ENCODE assay signal across 12 mouse cellular contexts in genomic region chr12:5187773-5188333, GRCm38 (mm10).
DNase-seq lines count a peak whose midpoint lies in the region; ATAC-seq lines count a peak whose summit lies in the region.
"Had no signal": no experiment of that assay in that cellular context is flagged by ENCODE, and none has a peak within 500 bp of the region (broad histone marks: within the 10 kb centered on the region; RNA-seq: fewer than 3 reads in every experiment).

No protein-coding gene starts in this region.

- peaks cover 48% of the 10 kb centered on the region for H3K4me1 ChIP-seq in forebrain, embryonic 10.5 days
- H3K4me1 ChIP-seq in forebrain, embryonic 15.5 days = peaks cover 38% of the 10 kb centered on the region
- H3K4me1 ChIP-seq in heart, embryonic 11.5 days (ENCODE audit: control insufficient read depth, insufficient read depth, low read length) = peaks cover 37% of the 10 kb centered on the region
- peaks cover 51% of the 10 kb centered on the region for H3K4me1 ChIP-seq in midbrain, embryonic 10.5 days
- peaks cover 56% of the 10 kb centered on the region for H3K4me1 ChIP-seq in midbrain, embryonic 13.5 days (replicated peaks)

- H3K27me3 ChIP-seq in forebrain, embryonic 10.5 days (ENCODE audit: poor library complexity, severe bottlenecking) = 0 out of 2 replicates have a peak, but pooled peaks cover 4% of the 10 kb centered on the region
- no peaks in the 10 kb centered on the region for H3K27me3 ChIP-seq in forebrain, embryonic 15.5 days
- no peaks in the 10 kb centered on the region for H3K27me3 ChIP-seq in heart, embryonic 11.5 days (ENCODE audit: control insufficient read depth, insufficient read depth, low read length)
- no peaks in the 10 kb centered on the region for H3K27me3 ChIP-seq in midbrain, embryonic 10.5 days (ENCODE audit: low read depth, poor library complexity, severe bottlenecking)
- no peaks in the 10 kb centered on the region for H3K27me3 ChIP-seq in midbrain, embryonic 13.5 days
- H3K27me3 ChIP-seq: liver, embryonic 13.5 days; neural tube, embryonic 13.5 days had no signal

- H3K27ac ChIP-seq in forebrain, embryonic 10.5 days = 0 out of 2 replicates have a peak overlapping the region, but pooled peaks have one; percentile 65
- H3K27ac ChIP-seq in forebrain, embryonic 15.5 days (replicated peaks) = no peak overlapping the region
- H3K27ac ChIP-seq in heart, embryonic 11.5 days (ENCODE audit: low read depth, low read length) = peak overlapping the region; percentile 80
- H3K27ac ChIP-seq in midbrain, embryonic 10.5 days (replicated peaks) = peak overlapping the region; percentile 55
- H3K27ac ChIP-seq in midbrain, embryonic 13.5 days = no peak overlapping the region
- H3K27ac ChIP-seq: liver, embryonic 13.5 days had no signal

- no peak for DNase-seq in forebrain, embryonic 10.5 days (ENCODE audit: extremely low spot score, low spot score)
- no peak for DNase-seq in heart, adult 8-10 months (ENCODE audit: low spot score)
- no peak for DNase-seq in midbrain, embryonic 10.5 days (ENCODE audit: low spot score)
- DNase-seq in skeletal muscle tissue, adult 2 months (ENCODE audit: low read depth, low spot score) = peak; percentile 71
- DNase-seq in left cerebral cortex, adult 11 months (ENCODE audit: low spot score) = no peak
- DNase-seq: kidney, adult 9 months; liver, embryonic 13.5 days; right cerebral cortex, postnatal 25 days had no signal

- H3K4me3 ChIP-seq in forebrain, embryonic 10.5 days = no peak overlapping the region
- no peak overlapping the region for H3K4me3 ChIP-seq in forebrain, embryonic 15.5 days
- H3K4me3 ChIP-seq in heart, embryonic 11.5 days (ENCODE audit: low read depth, low read length) = no peak overlapping the region
- no peak overlapping the region for H3K4me3 ChIP-seq in midbrain, embryonic 10.5 days
- H3K4me3 ChIP-seq in midbrain, embryonic 13.5 days (replicated peaks) = no peak overlapping the region
- H3K4me3 ChIP-seq: liver, embryonic 13.5 days; neural tube, embryonic 13.5 days had no signal

- no peak overlapping the region for H3K4me2 ChIP-seq in forebrain, embryonic 15.5 days (replicated peaks)
- H3K4me2 ChIP-seq in heart, embryonic 11.5 days = no peak overlapping the region
- H3K4me2 ChIP-seq in midbrain, embryonic 13.5 days (replicated peaks) = no peak overlapping the region
- H3K4me2 ChIP-seq: liver, embryonic 13.5 days; neural tube, embryonic 13.5 days had no signal

- no peak for ATAC-seq in forebrain, embryonic 15.5 days (replicated peaks)
- ATAC-seq in heart, embryonic 11.5 days (replicated peaks; ENCODE audit: insufficient number of reproducible peaks, low FRiP score, low TSS enrichment) = no peak; the same call in 1 of the 2 replicates
- no peak for ATAC-seq in midbrain, embryonic 13.5 days

- no peaks in the 10 kb centered on the region for H3K36me3 ChIP-seq in forebrain, embryonic 10.5 days (replicated peaks)
- H3K36me3 ChIP-seq in forebrain, embryonic 15.5 days = no peaks in the 10 kb centered on the region
- H3K36me3 ChIP-seq in heart, embryonic 11.5 days (ENCODE audit: control insufficient read depth, insufficient read depth, low read length) = no peaks in the 10 kb centered on the region
- H3K36me3 ChIP-seq in midbrain, embryonic 10.5 days = no peaks in the 10 kb centered on the region
- H3K36me3 ChIP-seq in midbrain, embryonic 13.5 days = no peaks in the 10 kb centered on the region
- H3K36me3 ChIP-seq: liver, embryonic 13.5 days; neural tube, embryonic 13.5 days had no signal

- H3K9me3 ChIP-seq in forebrain, embryonic 10.5 days = no peaks in the 10 kb centered on the region
- no peaks in the 10 kb centered on the region for H3K9me3 ChIP-seq in forebrain, embryonic 15.5 days
- H3K9me3 ChIP-seq in heart, embryonic 11.5 days (replicated peaks; ENCODE audit: control insufficient read depth, low read length) = no peaks in the 10 kb centered on the region
- H3K9me3 ChIP-seq in midbrain, embryonic 10.5 days (replicated peaks) = no peaks in the 10 kb centered on the region
- H3K9me3 ChIP-seq in midbrain, embryonic 13.5 days = no peaks in the 10 kb centered on the region
- H3K9me3 ChIP-seq: liver, embryonic 13.5 days; neural tube, embryonic 13.5 days had no signal

- WGBS in forebrain, embryonic 10.5 days = 92% methylated on average over 2 of the region's 2 CpGs
- WGBS in forebrain, embryonic 15.5 days = 85% methylated on average over 2 of the region's 2 CpGs
- 73% methylated on average over 2 of the region's 2 CpGs for WGBS in heart, embryonic 11.5 days (ENCODE audit: insufficient replicate concordance)
- 88% methylated on average over 2 of the region's 2 CpGs for WGBS in midbrain, embryonic 10.5 days
- 91% methylated on average over 2 of the region's 2 CpGs for WGBS in midbrain, embryonic 13.5 days

- no peak overlapping the region for H3K9ac ChIP-seq in forebrain, embryonic 15.5 days (replicated peaks)
- H3K9ac ChIP-seq in heart, embryonic 11.5 days (ENCODE audit: low read depth, low read length) = no peak overlapping the region
- H3K9ac ChIP-seq in midbrain, embryonic 13.5 days (replicated peaks) = no peak overlapping the region
- H3K9ac ChIP-seq: liver, embryonic 13.5 days; neural tube, embryonic 13.5 days had no signal

Comparison
In these comparisons a context has a peak if more than half of its experiments do, and no peak if none do; other contexts are left out.
1. H3K27ac ChIP-seq: peak in forebrain, embryonic 10.5 days (single experiment), heart, embryonic 11.5 days (single experiment) and midbrain, embryonic 10.5 days (single experiment); none in forebrain, embryonic 15.5 days (single experiment) and midbrain, embryonic 13.5 days (single experiment).